Mouse (Mus musculus): ENCODE measurements around the gene Hey2. TPM values are rescaled to one million over a fixed set of nuclear protein-coding genes. Genes with fewer than 3 reads are reported as not detected.

Hey2 gene
- 1 to 10 TPM in 1 of 2 experiments, under 1 TPM in 1; 0.89 to 1.6 TPM for total RNA-seq (2021)
- long read RNA-seq, experiment 1 = 0 reads
- long read RNA-seq, experiment 2, partial matches to known transcripts = 0 of 1 reads
- long read RNA-seq, experiment 2, other reads (novel, unspliced or antisense) = 0 of 1 reads

DNA sequence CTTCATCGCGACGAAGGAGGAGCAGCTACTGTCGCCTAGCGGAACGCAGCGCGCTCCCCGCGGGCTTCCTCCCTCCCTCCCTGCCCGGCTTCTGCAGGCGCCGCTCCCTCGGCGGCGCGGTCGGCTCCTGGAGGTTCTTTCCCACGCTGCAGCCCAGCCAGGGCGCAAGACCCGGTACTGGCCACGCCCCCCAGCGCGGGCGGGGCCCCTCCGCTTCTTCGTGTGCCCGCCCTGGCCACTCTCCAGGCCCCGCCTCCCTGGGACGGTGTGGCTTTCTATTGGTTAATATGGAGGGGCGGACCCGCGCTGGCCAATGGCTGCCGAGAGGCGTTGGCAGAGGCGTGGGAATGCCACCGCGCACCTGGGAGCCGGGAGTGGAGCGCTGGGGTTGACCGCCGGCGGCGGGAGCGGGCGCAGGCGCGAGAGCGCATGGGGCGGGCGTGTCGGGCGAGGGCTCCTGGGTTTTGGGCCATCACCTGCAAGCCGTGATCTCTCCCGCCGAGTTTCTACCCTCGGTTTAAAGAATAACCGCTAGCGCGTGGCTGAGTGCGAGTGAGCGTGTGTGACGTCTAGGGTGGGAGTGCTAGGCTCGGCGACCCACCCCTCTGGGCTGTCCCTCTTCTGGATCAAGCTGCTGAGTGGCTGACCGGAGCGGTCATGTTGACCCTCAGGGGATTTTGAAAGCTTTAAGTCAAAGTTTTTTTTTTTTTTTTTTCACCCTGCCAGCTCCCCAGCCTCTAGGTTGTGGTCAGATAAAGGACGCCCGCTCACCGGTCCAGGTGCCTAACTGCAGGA, at the start of gene Hey2:
Gene Hey2, minus strand, starts transcription at position 159 of the 795 bp plus-strand sequence.
- peak; percentile 98 for DNase-seq

DNA sequence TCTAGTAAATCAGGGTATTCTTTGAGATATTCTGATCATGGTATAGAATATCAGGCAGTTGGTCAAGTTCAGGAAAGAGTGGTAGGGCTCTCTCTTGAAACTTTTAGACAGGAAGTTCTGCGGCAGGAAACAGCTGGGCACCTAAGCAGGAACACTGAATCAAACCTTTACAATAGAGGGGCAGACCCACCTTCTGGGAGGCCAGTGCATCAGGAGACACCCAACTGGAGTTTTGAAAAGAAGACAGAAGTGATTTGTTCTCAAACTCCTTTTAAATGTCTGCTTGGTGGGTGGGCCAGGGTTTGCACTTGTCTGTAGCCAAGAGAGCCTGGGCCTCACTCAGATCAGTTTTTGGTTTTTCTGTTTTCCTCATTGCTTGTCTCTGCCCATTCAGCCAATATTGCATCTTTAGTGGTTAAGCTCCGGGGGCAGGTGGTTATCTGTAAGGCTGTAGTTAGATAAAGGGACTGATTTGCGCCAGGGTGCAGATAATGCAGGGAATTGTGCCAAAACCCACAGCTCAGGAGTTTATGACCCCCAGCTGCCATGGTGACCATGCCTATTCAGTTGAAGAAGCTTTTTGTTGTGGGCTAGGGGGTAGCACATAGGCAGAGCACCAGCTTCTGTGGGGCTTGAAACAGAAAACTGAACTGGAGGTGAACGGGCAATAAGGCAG, 40.6 kb upstream of the Hey2 start:
- no peak for DNase-seq

DNA sequence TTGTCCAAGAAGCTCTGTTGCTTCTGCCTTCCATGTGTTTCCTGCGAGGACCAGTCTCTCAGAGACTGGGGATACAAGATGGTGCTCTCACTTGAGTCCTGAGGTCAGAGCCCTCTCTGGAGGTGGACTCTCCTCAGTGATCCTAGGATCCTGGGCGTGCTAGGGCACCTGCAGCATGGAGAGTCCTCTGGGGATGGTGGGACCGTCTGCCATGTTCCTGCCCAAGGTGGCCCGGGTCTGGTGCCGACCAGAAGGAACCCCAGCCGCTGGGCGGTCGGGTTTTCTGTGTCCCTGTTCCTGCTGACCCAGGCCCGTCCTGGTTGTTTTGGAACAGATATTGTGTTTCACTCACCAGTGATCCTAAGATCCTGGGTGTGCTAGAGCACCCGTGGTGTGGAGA, 38.5 kb upstream of the Hey2 start:
- no peak for DNase-seq

GRCm38 (mm10) chr10:30845101-30845825, 2.7 kb upstream of the Hey2 start:
- DNase-seq = no peak

DNA sequence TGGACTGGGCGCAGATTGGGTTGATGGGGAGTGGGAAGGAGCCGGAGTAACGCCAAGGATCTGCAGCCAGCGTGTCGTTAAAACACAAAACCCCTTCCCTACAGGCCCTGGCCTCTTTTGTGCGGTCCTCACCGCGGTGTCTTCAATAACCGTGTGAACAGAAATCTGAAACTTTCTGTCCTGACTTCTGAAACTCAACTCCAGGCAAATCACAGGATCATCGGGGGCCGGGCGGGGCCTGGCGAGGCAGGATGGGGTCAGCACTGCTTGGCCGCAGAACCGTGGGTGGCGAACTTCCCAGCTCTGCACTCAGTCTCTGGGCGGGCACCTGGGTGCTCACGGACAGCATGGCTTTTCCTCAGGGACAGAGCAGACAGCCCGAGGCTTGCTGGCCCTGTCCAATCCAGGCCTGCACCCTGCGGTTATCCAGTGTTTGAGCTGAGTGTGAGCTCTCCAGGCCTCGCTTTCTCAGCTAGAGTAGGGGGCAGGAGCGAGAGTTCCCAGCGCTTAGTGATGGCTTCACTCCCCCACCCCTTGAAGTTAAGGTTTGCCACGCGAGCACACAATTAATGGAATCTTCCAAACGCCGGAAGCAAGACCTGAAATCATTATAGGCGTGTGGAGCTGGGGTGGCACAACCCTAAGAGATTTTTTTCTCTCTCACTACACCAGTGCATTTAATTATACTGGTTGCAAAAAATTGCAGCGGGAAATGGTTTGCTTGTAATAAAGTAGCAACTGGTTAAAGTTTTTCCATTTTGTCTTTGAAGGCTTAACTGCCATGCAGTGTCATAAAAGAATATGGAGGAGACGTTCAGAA, 1.8 kb upstream of the Hey2 start:
- peak; percentile 6 for DNase-seq

DNA sequence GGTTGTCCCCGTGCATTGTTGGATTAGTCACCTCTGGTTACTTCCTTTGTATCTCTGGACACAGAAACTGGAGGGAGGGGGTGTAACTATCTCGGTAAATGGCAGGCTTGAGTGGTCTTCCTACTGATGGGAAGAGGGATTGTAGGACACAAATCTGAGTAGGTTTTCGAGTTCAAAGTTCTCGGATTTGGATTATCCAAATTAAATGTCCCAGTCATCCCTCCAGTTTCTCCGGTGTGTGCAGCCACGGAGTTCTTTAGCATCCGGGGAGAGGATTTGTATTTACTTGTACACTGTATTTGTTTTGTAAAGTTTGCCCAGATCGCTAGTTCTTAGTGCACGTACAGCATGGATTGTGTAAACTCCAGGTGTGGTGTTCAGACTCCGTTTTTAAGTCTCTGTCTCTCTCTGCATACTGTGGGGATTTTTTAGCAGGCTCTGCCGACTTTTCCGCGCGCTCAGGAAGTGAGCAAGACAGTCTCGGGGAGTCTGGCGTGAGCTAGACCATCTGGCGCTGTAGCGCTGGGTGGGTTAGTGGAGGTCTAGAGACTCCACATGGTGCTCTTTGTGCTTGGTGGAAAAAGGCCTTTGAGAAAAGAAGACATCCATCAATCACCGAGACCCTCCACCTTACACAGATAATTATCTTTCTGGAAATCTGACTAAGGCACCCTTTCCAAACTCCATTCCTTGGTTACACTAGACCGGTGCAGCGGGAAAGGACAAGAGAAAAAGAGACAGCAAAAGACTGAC, 1.0 kb upstream of the Hey2 start:
- no peak for DNase-seq

- DNase-seq = no peak
These were observed 373 bp downstream of the Hey2 start for GRCm38 (mm10) chr10:30842228-30842627.

DNA sequence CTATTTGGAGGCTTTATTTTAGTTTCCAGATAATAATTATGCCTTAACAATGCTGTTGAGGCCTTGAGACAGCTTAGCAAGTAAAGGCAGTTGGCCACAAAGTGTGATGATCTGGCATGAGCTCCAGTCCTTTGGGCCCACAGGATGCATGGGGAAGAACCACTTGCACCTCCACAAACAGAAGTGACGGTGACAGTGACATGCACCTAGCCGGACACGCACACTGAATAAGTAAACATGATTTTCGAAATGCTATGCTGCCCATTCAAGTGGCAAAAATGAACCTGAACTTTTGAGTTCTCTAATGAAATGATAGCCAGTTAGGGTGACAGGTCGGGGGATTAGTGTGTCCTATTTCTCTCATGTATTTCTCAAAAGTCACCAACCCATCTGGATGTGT, 1.8 kb downstream of the Hey2 start:
- DNase-seq = no peak

- DNase-seq = no peak
These were observed 4.4 kb downstream of the Hey2 start for GRCm38 (mm10) chr10:30838188-30838587.

DNA sequence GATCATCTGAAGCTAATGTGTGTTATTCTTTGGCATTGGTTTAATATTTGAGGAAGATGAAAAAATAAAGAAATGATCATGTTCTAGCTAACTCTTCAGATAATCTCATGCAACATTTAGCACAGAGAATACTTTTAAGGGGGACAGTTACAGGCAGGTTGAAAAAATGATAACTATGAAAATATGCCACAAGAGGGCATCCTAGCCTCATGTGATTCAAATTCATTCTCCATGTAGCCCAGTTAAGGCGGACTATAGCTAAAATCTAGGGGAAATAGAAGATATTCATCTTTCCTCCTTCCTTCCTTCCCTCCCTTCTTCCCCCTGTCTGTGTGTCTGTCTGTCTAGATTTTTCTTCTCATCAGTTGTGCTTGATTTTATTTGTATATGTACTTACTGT, 17.6 kb downstream of the Hey2 start:
- DNase-seq = no peak

DNA sequence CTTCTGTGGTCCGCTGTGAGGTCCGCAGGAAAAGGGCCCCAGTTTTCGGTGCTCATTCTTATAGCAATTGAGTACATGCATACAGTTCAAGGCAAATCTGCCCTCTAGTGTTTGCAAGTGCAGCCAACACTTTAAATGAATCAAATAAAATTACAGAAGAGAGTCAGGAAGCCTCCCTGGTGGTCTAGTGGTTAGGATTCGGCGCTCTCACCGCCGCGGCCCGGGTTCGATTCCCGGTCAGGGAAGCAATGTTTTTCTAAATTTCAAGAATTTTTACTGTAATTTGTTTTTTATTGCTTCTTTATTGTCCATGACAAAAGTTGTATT, 31.7 kb downstream of the Hey2 start:
- peak; percentile 57 for DNase-seq

DNA sequence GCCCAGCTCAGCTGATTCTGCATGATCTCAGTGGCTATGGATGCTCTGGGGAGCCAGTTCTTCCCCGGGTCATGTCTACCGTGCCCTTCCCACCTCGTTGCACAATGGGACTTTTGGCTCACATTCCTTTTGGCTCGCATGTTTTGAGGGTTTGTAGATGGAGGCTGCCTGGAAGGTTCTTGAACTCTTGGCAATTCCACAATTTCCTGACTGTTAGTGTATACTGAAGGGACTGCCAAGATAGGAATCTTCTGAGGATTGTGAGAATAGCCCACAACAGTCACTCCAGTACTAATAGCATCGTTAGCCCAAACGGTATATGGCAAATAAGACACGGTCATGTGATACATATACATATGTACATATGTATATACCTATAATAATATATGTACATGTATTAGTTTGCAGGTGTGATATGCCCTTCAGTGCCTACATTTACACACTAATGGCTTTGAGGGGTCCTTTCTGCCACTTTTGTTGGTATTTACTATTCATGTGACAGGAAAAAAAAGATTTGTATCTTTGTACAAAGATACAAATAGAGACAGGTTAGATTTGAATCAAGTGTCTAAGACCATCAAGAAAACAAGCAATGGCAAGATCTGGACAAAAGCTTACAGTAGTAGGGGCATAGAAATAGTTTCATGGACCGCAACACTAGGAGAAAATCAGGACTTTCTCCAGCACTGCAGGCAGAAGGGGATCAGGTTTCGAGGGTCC, 32.2 kb downstream of the Hey2 start:
- no peak for DNase-seq

DNA sequence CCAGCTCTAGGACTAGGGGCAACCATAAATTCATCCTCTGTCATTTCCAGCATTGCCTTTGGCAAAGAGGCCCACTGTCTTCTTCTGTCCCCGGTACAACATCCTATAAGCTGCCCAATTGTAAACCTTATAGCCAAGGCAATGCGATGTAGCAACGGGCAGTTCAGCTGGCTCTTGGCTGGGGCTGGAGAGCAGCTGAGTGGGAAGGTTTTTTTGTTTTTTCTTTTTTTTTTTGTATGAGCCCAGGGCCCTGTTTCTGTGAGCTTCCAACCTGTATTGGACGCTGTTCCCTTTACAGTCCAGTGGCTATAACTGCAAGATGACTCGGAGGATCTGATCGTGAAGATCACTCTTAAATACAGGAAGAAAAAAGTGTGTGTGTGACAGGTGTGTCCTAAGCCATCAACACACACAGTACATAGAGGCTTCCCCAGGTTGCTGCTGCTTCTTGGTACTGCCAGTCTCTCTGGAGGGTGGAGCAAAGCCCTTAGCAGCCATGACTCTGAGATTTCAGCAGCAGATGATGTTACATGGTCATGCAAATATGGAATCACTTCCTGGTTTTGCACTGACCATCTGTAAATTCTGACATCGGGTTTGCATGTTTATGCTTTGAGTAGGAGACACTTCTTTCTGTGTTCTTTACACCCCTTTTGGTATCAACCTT, 38.9 kb downstream of the Hey2 start:
- DNase-seq = no peak

- DNase-seq = peak; percentile 73
These were observed 39.7 kb downstream of the Hey2 start, which contains the start of gene Ncoa7 for GRCm38 (mm10) chr10:30802681-30803586. Gene Ncoa7, minus strand, starts transcription at chr10:30803326.

DNA sequence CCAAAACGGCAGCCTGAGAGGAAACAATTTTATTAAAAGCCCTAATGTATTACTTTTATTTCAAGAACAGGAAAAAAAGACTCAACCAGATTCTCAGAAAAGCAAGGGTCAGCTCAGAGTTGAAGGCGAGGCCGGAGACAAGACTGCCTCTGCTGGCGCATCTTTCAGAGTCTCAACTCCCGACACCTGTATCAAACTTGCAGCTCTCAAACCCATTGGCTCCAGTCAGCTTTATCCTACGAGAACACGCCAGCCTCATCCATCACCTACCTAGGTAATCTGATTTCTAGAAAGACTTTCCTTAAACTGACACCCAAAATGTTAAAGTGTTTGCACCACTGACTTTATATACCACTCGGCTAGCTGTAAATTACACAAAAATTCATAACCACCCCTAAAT, 40.6 kb downstream of the Hey2 start:
- no peak for DNase-seq

- DNase-seq = no peak
These were observed 42.7 kb downstream of the Hey2 start for GRCm38 (mm10) chr10:30799713-30800450.

DNA sequence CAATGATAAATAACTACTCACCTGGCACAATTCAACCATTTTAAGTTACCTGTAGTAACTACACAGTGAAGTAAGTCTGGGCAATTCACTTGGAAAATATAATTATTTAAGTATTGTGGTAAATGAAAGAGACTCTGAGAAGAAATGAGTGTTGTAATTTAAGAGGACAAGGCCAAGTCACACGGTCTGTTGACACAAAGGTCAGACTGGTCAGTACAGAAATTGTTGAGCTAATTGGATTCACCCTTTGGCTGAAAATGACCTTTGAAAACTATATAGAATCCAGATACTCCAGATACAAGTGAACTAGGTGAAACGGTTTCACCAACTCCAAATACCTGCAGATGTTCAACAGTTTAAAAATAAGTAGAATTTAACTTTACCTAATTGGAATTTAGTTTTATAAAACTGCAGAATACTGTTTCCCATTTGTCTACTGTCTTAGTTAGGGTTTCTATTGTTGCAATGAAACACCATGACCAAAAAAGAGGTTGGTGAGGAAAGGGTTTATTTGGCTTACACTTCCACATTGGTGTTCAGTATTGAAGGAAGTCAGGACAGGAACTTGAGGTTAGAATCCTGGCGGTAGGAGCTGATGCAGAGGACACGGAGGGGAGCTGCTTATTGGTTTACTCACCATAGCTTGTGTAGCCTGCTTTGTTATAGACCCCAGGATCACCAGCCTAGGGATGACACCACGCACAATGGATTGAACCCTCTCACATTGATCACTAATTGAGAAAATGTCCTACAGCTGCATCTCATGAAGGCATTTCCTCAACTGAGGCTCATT, 45.9 kb downstream of the Hey2 start:
- no peak for DNase-seq

Measured in gastrocnemius, postnatal 10 days (tissue).